Mouse (Mus musculus) small intestine, adult 2 months (tissue): ENCODE data around the gene Mpzl1.

Source experiments
- CTCF ChIP-seq: fragments of 200-500 bp; IDR thresholded peaks from 2 replicates; pipeline ENCODE4 v1.5.1; 2012; ENCODE audit warnings: low read depth, mild to moderate bottlenecking, control low read depth, inconsistent platforms, low read length, moderate library complexity, mixed read lengths; ENCODE audit not compliant: insufficient replicate concordance, insufficient read length; ENCODE audit errors: extremely low read depth
- POLR2A ChIP-seq: fragments of 200-500 bp; IDR thresholded peaks from 2 replicates; pipeline ENCODE4 v1.6.1; 2012; ENCODE audit warnings: low read depth, mild to moderate bottlenecking, control low read depth, inconsistent platforms, low read length, moderate library complexity

- TF ChIP-seq CTCF (no peak), POLR2A (no peak)
Measured at GRCm38 (mm10) chr1:165636289-165636688, 2.0 kb upstream of the Mpzl1 start.
